Mouse (Mus musculus) C2C12 (cell line): ENCODE results near the gene Tpbg. TPM values are rescaled to one million over a fixed set of nuclear protein-coding genes. Genes with fewer than 3 reads are reported as not detected.

ENCODE experiments used
- H3K27me3 ChIP-seq: one replicate; pipeline ENCODE4 v1.6.1; 2011; ENCODE audit not compliant: control insufficient read depth, insufficient read depth, insufficient read length
- H3K36me3 ChIP-seq: one replicate; pipeline ENCODE4 v1.6.1; 2011; ENCODE audit not compliant: control insufficient read depth, insufficient read depth
- H3K4me3 ChIP-seq: one replicate; pipeline ENCODE4 v1.5.1; 2011; ENCODE audit warnings: mild to moderate bottlenecking, control low read depth; ENCODE audit not compliant: poor library complexity, insufficient read depth, severe bottlenecking
- H3K79me2 ChIP-seq: one replicate; pipeline ENCODE4 v1.6.1; 2011; ENCODE audit not compliant: control insufficient read depth, insufficient read depth
- H3K79me3 ChIP-seq: one replicate; pipeline ENCODE4 v1.6.1; 2011; ENCODE audit warnings: low read depth, control low read depth
- H3ac ChIP-seq: one replicate; pipeline ENCODE3; 2011; ENCODE audit warnings: low read depth; ENCODE audit not compliant: control insufficient read depth, insufficient read length
- CEBPB ChIP-seq: IDR thresholded peaks from one replicate; pipeline ENCODE4 v1.6.1; 2011; ENCODE audit warnings: low read depth, mild to moderate bottlenecking, control low read depth, moderate library complexity
- CTCF ChIP-seq: IDR thresholded peaks from one replicate; pipeline ENCODE4 v1.5.1; 2011; ENCODE audit not compliant: control insufficient read depth, insufficient read depth, insufficient read length
- FOSL1 ChIP-seq: IDR thresholded peaks from one replicate; pipeline ENCODE4 v1.8.0; 2011; ENCODE audit warnings: mild to moderate bottlenecking, low read length; ENCODE audit not compliant: poor library complexity, insufficient read depth, severe bottlenecking
- MAX ChIP-seq: IDR thresholded peaks from one replicate; pipeline ENCODE4 v1.6.1; 2011; ENCODE audit warnings: mild to moderate bottlenecking, control low read depth
- USF1 ChIP-seq: IDR thresholded peaks from one replicate; pipeline ENCODE4 v1.6.1; 2011; ENCODE audit warnings: low read depth, mild to moderate bottlenecking, control low read depth, moderate library complexity
- polyA plus RNA-seq: library from polyadenylated mRNA; unstranded; fragments of >200 nt; fragmentation: generic; extraction: Trizol; gene quantifications from one replicate; pipeline ENCODE4 v1.2.1, GENCODE M21; 2012; ENCODE audit warnings: missing spikeins

Gene Tpbg
- polyA plus RNA-seq, 1 experiment: 30.9 TPM

GRCm38 (mm10) chr9:85872908-85873307, 30.7 kb downstream of the Tpbg start:
- H3K27me3 ChIP-seq: no peaks in the 10 kb centered on the region
- no peaks in the 10 kb centered on the region for H3K36me3 ChIP-seq
- no peaks in the 10 kb centered on the region for H3K79me2 ChIP-seq
- H3K4me3 ChIP-seq: no peak overlapping the region
- no peak for TF ChIP-seq MAX
- no peak for TF ChIP-seq FOSL1
- TF ChIP-seq CEBPB: no peak
- no peak for TF ChIP-seq USF1
- no peaks in the 10 kb centered on the region for H3K79me3 ChIP-seq
- H3ac ChIP-seq: no peak overlapping the region

GRCm38 (mm10) chr9:85893681-85894080, 51.5 kb downstream of the Tpbg start:
- TF ChIP-seq CTCF: no peak
- TF ChIP-seq FOSL1: no peak
- TF ChIP-seq MAX: no peak
- Histone ChIP-seq H3K36me3 (no peaks in the 10 kb centered on the region), H3K79me2 (no peaks in the 10 kb centered on the region), H3K27me3 (no peaks in the 10 kb centered on the region), H3K79me3 (no peaks in the 10 kb centered on the region), H3K4me3 (no peak overlapping the region), H3ac (no peak overlapping the region)

Other genes starting within 250 kb of the Tpbg start
- gene Ibtk, start 93.0 kb upstream of the Tpbg start, polyA plus RNA-seq: 8.3 TPM